Mouse (Mus musculus): ENCODE results near the gene Vwa3b.

The Vwa3b gene

DNA sequence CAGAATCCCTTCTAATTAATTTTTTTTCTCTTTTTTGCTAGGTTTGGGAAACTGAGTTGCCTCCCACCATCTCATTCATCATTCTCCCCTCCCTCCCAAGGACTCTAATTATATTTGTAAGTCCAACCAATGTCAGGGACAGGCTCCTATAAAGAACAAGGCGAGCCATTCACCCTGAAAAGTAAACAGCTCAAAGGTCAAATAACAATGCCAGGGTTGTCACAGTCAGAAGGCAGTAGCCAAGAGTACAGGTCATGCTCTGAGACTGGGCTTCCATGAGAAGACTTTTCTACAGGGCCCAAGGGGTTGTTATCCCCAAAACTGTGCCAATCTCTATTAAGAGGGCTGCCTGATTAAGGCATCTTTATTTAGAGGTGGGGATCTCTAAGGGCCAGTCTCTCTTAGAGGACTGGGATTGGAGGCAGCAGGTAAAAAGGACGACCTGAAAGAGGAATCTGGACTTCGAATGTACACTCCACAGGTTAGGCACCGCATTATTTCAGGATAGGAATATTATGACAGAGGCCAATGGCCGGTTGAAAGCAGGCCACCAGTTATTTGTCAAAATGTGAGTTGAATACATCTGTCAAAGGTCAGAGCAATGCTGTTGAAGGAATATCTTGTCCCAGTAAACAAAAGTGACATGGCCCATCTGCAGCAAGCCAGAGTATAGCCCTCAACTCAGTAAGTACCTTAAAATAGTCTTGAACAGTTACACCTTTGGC is at the start of gene Vwa3b:
Gene Vwa3b, plus strand, starts transcription at position 635 of the 725 bp plus-strand sequence.
- WGBS = 89% methylated on average over 5 of the region's 5 CpGs

DNA sequence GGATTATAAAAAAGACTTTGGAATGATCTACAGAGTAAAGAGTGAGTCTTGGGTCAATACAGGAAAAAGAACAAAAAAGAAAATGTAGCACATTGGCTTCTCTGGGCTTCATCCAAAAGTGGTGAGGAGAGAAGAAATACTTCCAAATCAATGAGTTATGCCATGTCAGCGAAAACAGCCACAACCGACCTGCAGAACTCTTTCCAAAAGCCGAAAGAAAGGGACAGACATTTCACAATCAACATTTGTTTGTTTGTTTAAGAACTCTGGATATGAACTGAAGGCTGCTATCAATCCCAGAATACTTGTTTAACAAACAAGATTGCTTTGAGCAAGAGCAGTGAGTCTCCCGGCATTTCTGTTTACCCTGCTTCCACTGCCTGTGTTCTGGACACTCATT is 49.6 kb upstream of the Vwa3b start:
- 65% methylated on average over 4 of the region's 4 CpGs for WGBS

DNA sequence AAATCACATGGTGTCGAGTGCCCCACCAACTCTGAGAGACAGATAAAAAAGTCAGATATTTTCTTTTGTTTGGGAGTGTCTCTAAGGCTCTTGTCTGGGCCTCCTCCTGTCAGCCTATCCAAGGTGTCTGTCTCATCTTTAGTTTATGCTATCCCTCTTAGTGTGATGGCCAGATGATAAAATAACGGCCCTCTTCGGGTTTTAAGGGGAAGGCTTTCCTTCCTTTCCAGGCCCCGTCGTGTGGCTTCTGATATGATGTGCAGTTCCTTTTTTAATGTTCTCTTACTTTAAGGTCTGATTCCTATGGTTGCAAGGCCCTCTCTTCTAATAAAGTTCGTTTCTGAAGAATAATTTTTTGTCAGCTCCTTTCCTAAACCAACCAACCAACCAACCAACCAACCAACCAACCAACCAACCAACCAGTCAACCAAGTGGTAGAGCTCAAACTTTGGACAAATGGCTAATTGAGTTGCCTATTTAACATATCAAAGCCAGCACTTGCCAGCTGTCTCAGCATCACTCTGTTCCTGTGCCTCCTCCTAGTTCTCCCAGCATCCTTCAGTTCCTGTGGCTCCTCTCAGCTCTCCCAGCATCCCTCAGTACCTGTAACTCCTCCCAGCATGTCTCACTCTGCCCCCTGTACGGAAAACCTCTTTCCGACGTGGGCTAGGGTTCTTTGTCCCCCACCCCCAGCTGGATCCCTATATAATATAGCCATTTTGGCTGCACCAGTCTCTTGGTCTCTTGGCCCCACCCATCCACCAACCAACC is 44.0 kb upstream of the Vwa3b start:
- 92% methylated on average over 9 of the region's 9 CpGs for WGBS

DNA sequence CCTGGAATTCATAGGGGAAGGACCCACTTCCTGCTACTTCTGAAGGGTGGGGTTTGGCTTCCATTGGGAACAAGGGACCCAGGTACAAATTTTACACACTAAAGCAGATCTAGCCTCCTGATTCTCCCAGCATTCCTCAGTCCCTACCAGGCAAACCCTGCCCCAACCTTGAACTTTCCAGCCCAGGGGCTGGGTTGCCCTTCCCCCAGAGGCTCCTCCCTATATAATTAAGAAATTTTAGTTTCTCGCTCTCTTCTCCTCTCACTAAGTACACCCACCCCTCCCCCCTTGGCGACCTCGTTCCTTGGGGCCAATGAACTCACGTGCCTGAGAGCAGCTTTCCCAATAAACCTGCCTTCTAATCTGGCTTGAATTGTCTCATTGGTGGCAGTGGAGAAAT is 42.6 kb upstream of the Vwa3b start:
- 45% methylated on average over 4 of the region's 4 CpGs for WGBS

DNA sequence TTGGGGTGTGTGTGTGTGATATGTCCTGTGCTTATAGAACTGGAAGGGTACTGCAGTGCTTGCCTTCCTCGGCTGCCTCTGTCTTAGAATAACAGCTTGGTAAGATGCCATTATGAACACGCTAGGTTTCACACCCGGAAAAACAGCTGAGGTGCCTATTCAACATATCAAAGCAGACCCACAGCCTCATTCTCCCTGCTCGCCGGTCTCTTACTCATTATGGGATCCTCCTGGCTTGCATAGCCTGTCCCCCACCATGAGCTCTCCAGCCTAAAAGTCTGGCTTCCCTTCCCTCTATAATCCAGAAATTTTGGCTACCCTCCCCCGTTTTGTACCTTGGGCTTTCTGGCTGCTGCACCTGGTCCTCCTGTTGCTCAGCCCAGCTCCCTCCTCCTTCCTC is 42.0 kb upstream of the Vwa3b start:
- WGBS = 40% methylated on average over 6 of the region's 6 CpGs

DNA sequence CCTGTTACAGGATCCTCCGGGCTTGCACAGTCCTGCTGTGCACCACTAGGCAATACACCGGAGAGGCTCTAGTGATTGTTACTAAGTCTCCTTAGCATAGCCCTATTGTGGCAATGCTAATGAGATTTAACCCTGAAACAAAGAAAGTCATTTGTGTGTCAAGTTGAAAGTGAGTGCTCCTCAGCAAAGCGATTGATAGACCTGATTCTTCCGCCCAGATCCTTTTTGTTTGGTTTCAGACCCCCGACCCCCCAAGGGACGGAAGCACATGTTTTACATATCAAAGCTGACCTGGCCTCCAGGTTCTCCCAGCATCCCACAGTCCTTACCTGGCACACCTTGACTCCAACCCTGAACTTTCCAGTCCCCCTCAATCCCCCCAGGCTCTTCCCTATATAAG is 40.5 kb upstream of the Vwa3b start:
- WGBS = 56% methylated on average over 6 of the region's 6 CpGs

DNA sequence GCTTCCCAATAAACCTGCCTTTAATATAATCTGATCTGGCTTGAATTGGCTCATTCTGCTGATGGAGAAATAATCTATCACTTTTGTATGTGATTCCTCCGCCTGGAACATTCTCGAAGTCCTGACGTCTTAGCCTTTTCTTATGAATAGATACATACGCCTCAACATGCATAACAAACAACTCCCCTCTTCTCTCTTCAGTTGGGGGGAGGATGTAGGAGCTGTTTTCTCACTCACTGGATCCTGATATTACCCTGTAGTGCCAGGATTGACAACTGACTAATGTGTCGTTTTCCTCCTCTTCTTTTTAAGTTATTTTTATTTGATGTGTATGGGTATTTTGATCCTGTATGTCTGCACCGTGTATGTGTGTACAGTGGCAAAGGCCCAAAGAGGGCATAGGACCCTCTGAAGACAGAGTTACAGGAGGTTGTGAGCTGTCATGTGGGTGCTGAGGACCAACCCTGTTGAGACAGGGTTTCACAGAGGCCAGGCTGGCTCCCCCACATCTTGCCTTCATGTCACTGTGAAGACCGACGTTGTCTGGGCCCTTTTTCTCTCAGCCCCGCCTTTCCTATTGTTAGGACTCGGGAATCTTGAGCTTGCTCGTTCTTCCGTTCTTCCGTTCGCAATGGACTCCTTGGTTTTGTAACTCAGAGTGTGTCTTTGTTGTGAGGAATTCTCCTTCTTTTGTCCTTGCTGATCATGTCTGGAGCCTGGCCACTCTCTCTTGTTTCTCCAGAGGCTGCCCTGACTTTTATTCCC is 39.8 kb upstream of the Vwa3b start:
- WGBS = 63% methylated on average over 14 of the region's 14 CpGs

DNA sequence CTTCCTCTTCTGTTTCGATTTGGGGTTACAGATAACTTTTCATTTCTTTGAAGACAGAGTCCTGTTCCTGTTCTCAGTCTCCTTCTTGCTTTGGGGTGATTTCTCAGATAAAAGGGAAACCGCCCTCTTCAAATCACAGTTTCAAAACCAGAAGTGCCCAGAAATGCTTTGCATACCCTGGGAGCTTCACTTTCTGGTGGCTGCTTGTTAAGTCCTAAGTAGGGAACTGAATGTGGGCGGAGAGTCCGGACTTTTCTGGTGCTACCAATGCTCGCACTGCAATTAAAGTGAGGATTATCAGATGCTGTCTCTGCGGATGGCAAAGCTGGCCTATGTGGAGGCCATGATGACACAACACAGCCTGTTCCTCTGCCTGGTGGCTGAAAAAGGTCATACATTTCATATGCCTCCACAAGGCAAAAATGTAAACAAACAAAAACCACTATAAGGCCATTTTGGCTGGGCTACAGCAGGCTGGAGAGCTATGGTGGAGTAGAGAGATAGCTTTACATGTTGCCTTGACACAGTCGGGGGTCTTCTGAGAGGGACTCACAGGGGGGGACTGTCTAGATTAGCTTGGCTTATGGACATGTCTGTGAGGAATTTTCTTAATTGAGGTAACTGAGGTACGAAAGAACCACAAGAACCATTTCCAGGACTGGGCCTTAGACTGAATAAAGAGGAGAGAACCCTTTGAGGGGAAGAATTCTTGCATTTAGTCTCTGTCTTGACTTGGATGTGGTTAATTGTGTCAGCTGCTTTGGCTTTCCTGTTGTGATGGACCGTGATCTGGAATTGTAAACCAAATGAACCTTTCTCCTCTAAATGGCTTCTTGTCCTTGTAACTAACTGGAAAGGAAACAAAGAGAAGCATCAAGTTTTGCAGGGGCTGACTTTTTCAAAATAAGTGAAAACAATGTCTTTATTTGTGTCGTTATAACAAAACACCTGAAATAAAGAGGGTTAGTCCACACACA is 38.9 kb upstream of the Vwa3b start:
- 78% methylated on average over 10 of the region's 10 CpGs for WGBS

DNA sequence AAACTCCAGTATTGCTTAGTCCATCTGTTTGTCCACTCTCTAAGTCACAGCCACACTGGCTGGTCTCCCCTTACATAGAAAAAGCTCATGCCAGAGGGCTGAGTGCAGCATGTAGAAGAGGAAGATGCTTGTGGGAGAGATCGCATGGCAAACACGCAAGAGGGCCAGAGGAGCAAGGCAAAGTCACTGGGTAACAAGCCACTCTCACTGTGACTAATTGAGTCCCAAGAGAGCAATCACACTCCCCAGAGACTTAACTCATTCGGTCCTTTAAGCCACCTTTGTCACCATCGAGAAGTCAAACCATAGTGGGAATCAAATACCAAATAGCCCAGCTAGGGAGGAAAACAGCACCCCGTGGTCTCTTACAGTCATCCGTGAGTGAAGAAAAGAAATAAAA is 38.2 kb upstream of the Vwa3b start:
- WGBS = 89% methylated on average over 6 of the region's 6 CpGs

DNA sequence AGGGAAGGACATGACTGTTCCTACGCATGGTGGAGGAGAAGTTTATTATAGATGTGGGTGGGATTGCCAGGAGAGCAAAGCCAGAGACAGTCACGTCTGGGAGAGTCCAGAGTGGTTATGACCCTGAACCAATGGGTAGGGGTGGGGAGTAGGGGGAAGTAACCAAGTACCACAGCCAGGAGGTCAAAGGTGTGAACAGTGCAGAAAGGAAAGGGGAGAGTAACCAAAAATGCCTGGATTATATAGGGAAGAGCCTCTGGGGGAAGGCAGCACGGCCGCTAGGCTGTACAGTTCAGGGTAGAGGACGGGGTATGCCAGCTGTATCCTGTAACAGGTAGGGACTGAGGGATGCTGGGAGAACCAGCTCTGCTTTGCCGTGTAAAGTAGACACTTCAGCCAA is 37.8 kb upstream of the Vwa3b start:
- WGBS = 90% methylated on average over 6 of the region's 6 CpGs

DNA sequence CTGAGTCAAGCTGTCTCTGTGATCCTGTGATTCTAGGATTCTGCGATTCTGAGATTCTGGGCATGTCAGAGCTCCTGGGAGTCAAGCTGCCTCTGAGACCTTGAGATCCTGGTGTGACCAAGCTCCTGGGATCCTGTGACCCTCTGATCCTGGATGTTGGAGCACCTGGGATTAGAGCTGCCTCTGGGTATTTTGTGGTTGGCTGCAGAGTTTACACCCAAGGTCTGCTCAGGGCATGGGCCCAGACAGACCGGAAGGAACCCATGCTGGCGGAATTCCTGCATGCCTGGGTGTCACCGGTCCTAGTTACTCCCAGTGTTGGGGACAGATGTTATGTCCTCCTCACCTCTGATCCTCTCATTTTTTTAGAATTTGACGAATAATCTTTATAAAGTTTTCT is 32.1 kb upstream of the Vwa3b start:
- 93% methylated on average over 5 of the region's 5 CpGs for WGBS

DNA sequence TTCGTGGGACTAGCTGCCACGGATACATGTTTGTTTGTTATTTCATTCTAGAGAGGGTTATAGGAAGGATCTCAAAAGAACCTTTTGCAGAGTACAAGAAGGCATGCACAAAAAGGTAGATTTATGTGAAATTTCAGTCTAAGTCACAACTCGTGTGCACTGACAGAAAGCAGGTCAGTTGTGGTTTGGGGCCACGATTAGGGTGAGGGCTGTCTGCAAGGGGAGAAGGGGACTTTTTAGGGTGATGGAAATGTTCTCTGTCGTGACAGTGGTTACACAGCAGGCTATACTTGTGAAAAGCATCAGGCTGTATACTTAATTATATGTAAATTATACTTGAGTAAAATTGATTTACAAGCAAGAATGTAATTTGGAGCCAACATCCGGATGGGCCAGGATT is 30.6 kb upstream of the Vwa3b start:
- WGBS = 44% methylated on average over 6 of the region's 6 CpGs

DNA sequence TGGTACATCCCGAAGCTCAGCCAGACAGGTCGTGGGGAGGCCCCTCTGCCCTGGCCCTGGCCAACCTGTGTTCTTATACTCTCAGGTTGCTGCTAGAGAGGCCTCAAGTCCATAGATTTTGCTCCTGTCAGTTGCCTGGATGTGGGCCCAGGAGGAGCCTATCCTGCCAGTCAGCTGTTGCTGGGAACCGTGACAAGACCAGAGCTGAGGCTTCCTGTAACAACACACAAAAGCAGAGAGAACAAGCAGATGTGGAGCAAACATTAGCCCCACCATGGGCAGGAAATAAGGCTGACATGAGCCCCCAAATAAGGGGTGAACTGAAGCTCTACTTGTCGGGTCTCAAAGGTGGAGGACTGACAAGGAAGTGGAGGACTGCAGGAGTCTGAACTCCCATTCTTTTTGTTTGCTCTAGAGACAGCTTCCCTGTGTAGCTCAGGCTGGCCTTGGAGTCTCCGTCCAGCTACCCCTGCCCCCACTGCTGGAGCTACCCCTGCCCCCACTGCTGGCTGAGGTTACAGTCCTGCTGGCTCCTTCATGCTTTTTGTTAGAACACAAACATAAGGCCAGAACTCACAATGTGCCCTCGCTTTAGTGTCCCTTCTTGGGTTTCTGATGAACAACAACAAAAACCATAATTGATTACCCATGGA is 29.7 kb upstream of the Vwa3b start:
- WGBS = 58% methylated on average over 6 of the region's 6 CpGs

DNA sequence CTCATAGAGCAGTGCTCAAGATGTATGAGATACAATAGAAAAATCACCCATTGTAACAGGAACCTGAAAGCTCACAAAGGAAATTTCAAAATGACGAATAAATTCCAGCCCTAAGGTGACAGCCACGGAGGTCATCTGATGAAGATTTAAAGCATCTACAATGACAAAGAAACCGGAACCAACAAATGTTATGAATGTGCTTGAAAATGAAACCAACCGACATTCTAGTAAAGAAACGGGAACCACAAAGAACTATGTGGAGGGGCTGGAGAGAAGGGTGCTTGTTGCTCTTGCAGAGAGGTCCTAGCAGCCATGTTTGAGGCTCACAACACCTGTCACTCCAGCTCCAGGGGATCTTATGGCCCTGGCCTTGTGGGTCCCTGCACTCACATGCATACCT is 26.1 kb upstream of the Vwa3b start:
- 86% methylated on average over 5 of the region's 5 CpGs for WGBS

DNA sequence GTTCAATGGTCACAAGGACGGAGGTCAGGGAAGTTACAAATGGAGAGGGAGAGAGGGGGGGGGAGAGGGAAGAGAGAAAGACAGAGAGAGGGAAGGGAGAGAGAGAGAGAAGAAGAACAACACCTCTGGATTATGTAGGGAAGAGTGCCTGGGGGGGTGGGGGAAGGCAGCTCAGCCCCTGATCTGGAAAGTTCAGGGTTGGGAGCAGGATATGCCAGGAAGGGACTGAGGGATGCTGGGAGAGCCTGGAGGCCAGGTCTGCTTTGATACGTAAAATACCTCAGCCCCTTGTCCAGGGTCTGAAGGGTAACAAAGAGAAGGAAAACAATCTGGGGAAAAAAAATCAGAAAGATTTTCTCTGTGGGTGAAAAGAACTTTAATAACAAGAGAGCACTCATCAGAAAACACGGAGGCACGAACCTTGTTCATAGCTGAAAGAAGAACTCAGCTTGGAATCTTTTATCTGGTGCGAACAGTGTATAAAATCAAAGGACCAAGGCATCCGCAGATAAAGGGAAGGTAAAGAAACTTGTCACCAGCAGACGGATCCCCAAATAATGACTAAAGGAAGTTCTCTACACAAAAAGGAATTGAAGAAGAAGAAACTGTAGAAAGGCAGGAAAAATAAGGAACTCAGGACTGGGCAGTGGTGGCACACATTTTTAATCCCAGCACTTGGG is 24.6 kb upstream of the Vwa3b start:
- 64% methylated on average over 7 of the region's 7 CpGs for WGBS

DNA sequence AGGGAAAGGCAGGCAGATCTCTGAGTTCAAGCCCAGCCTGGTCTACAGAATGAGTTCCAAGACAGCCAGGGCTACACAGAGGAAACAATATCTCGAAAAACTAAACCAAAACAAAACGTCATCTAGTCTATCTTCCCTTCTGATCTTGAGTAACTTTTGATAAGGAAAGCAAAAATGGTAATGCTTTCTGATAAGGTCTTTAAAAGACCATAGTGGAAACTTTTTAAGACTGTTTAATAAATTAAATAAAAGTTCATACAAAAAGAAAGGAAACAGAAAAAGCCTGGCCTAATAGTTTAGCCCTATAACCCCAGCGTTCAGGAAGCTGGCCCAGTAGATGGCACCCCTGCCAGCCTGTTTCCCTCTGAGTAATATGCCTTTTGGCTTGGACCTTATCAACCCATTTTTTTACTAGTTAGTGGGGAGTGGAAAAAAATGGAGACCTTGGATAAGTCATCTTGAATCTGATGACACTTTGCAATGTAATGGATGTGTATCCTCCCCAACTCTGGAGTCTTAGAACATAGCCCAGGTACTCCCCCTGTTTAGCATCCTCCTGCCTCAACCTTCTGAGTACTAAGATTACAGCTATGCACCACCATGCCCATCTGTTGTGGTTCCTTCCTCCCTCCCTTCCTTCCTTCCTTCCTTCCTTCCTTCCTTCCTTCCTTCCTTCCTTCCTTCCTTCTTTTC is 23.9 kb upstream of the Vwa3b start:
- WGBS = 67% methylated on average over 3 of the region's 3 CpGs

DNA sequence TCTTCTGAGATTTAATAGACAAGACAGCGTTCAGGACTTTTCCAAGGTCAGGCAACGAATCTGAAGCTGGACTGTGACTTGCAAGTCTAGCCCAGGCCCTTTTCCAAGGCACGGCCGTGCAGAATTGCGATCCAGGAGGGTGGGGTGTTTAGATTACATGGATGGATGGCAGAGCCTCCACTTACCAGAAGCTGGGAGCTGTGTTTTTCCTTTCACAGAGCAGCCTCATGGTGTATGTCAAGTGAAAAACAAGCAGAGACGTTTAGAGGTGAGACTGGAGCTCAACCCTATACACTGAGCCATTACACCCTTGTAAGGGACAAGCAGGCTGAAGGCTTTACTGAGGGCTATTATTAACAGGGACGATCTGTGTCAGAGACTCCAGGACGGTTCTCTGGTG is 21.9 kb upstream of the Vwa3b start:
- 87% methylated on average over 8 of the region's 8 CpGs for WGBS

DNA sequence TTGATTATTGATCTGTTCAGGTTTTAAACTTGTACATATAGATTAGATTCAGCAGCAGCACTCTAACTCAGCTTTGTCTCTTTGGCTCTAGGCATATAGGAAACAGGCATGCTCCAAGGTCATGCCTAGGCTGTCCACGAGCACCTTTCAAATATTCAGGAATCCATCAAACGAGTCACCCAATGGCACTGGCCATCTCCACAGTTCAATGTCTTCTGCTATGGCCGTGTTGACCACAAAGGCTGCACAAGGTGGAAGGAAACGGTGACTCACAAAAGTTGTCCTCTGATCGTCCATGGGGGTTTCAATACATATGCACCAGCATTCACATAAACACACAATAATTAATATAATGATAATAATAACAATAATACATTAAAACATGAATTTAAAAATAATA is 21.4 kb upstream of the Vwa3b start:
- 87% methylated on average over 5 of the region's 5 CpGs for WGBS

DNA sequence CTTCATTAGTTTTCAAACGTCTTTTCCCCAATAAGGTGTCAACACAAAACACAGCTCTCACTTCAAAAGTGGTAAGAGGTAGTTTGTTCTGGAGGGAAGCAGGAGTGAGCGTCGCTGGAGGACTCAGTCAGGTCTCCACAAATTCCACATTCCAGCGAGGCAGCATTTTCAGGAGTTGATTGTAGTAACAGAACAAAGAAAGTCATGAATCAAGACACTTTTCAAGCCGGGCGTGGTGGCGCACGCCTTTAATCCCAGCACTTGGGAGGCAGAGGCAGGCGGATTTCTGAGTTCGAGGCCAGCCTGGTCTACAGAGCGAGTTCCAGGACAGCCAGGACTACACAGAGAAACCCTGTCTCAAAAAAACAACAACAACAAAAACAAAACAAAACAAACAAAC is 19.9 kb upstream of the Vwa3b start:
- WGBS = 92% methylated on average over 11 of the region's 11 CpGs

DNA sequence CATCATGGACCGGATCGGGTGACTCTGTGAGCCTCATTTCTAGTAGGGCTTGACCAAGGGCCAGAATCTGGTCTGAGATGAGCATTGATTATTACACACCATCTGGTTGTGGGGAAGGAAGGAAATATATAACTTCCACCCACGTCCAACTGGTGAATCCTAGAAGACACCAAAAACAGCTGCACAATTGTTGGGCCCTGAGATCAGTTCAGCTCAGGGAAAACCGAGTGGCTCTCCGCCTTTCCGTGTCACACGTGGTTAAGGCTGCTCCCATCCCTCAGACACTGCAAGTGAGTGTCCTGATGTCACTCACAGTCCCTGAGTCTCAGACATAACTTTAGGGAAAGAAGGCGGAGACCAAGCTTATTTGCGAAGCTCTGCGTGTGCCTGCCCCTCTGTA is 16.5 kb upstream of the Vwa3b start:
- 54% methylated on average over 10 of the region's 10 CpGs for WGBS

Data from cerebral cortex, adult 2 months (tissue).